Mouse (Mus musculus): ENCODE data around the gene 4930519P11Rik.

DNA sequence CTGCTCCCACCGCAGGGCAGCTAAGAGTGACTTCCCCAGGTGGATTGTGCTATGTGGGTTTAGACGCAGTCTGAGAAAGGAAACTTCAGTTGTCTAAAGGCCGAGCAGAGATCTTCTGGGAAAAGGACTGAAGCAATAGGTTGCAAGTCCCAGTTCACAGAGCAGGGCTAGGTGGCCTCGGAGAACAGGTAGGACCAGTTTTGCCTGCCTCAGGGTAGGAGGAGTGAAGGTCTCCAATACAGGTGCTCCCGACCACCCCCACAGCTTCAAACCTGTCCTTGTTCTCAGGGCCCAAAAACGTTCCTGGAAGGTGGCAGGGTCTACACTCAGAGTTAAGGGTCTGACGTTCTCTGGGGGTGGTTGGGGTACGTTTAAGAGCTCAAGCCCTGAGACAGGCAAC, 38.1 kb upstream of the 4930519P11Rik start, which contains the start of gene Chmp4b:
- TF ChIP-seq CTCF (IDR thresholded peaks at IDR 0.05; ENCODE audit: control insufficient read depth, insufficient read depth, low read length) (no peak), POLR2A (IDR thresholded peaks at IDR 0.05; ENCODE audit: borderline replicate concordance, control insufficient read depth, low read depth, low read length) (no peak)
